Mouse (Mus musculus) adrenal gland, adult (tissue): ENCODE results near the gene Lcn9.
"Not testable (repeated sequence)": the region's sequence is repeated elsewhere in the genome, so short reads cannot be mapped to it uniquely, and the experiment has no call there.

Experiments used
- DNase-seq, 2 experiments: peaks; one replicate each; pipeline ENCODE4 v3.0.0; 2022 to 2023; ENCODE audit warnings: low spot score in 1 of 2; ENCODE audit not compliant: inconsistent age in 2 of 2

The Lcn9 gene

DNA sequence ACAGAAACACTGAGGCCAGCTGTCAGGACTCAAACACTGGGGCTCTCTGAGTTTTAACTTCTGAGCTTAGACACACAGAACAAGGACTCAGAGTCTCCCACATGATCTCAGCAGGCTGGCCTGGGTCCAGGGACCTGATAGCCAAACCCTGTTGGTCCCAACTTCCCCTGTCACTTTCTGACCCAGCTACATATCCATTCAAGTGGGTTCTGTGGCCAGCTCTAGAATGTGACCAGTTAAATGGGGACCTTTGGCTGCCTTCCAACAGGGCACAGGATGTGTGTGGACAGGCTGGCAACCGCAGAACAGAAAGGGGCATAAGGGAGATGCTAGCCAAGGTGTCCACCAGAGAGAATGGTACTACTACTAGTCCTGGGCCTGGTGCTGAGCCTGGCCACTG is at the start of gene Lcn9:
Gene Lcn9 (plus strand): TSS at position 348 of the 400 bp plus-strand sequence.
- DNase-seq: peak; percentile 15 to 38

DNA sequence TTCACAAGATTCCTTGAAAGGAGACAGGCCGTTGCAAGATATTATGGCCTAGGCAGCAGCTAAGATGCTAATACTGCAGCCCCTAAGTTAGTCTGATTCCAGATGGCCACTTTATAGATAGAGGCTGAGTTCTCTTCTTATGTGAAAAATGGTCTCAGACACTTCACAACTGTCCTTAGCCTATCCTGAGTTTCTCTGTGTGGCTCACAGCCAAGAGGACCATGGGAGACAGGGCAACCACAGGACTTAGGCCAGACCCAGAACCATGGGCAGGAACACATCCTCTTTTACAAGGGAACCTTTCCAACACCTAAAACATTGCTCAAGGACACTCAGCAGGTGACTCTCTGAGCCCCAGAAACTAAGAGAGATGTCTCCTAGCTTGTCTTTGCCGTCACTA is 49.4 kb upstream of the Lcn9 start:
- peak in 1 of 2 experiments; percentile 55 for DNase-seq

DNA sequence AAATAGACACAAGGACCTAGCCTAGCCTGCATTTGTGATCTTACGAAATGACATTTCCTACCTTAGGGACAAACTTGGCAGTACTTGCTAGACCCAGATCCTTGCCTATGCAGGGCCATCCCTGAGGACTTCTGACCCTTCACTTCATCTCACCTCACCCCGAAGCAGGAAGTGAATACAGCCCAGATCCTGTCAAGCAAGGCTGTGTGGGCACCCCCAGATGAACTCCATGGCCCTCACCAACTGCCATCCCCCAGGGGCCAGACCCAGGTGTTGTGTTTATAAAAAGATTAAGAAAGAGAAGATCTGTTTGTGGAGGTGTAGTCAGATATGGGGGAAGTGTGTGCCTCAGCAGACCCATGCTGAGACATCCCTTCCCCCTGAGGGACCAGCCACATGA is 48.3 kb upstream of the Lcn9 start:
- DNase-seq: no peak

DNA sequence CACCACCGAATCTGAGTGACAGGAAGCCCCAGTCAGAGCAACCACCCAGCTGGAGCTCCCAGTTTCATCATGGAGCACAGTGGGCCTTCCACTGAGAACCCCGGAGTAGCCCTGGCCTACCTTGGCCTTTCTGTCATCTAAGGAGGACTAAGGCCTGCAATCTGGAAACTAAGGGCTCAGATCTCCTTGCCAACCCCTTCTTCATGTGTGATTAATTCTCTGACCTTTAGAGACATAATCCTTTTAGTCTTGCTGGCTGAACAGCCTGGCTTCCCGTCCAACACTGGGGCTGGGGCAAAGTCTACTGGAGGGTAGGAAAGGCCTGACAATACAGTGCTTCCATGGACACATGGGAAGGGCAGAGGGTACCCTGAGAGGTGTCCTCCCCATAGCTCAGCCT is 47.0 kb upstream of the Lcn9 start:
- peak; percentile 45 to 78 for DNase-seq

DNA sequence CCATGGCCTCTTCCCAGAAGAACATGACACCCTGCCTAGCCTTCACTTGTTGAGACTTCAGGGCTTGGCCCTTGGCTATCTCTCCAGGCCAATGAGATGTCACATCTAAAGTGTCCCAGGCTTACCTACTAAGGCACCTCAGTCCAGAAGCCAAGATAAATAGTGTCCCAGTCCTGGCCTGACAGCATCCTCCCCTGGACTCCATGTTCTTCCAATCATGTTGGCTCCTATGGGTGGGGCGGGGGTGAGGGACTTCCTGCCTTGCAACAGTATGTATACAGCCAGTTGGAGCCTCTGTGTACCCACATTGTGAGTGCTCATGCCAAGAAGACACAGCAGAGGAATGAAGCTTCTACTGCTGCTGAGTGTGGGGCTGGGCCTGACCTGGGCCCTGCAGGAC is 46.2 kb upstream of the Lcn9 start, which contains the start of gene Lcn11:
Gene Lcn11 (plus strand): TSS at position 301 of the 400 bp plus-strand sequence.
- no peak for DNase-seq

DNA sequence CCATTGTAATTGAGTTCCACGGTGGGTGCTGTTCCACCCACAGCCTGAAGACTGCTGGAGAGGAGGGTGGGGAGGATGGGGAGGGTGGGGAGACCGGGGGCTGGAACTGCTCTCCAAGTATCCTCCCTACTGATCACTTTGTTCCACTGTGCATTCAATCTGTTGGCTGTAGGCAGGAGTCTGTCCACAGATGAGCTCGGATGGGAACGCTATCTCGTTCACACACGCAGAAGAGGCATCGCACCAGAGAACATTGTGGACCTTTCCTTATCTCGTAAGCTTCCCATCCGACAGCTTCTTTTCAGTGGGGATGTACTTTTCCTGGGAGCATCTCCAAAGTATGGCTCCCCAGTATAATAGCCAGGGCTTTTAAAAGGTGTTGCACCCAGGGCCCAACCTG is 43.9 kb upstream of the Lcn9 start:
- no peak for DNase-seq

DNA sequence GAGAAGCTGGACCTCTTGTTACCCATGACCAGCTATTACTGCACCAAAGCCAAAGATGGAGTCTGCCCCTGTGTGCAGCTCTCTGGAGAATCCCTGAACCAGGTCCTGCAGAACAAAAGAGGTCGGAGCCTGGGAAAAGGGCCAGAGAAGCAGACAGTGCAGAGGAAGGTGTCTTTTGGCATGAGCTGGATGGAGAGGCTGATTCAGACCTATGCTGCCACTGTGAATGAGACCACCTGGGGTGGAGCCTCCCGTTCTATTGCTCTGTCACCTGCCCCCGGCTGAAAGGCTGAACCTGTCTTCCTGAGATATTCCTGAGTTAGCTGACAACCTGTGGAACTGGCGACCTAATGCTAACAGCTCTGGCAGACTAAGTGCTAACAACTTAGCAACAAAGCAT is 42.0 kb upstream of the Lcn9 start:
- DNase-seq: no peak

DNA sequence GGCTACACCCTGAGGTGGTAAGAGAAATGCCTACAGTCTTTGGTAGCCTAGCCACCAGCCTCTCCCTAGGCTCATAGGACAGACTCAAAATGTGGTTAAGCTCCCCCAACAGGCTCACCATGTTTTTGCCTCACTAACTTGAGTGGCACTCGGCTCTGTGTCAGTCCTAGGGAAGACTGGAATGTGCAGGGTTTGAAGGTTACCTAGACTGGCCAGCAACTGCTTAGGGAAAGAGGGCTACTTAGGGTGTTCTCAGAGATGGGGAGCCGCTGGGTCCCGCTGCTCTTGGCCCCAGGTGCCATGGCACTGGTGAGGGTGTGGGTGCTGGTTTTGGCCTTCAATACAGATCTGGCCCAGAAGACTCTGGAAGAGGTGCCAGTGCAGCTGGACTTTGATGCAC is 41.0 kb upstream of the Lcn9 start, which contains the start of gene Gm13539:
Gene Gm13539 (plus strand): TSS at position 301 of the 400 bp plus-strand sequence.
- DNase-seq: no peak

DNA sequence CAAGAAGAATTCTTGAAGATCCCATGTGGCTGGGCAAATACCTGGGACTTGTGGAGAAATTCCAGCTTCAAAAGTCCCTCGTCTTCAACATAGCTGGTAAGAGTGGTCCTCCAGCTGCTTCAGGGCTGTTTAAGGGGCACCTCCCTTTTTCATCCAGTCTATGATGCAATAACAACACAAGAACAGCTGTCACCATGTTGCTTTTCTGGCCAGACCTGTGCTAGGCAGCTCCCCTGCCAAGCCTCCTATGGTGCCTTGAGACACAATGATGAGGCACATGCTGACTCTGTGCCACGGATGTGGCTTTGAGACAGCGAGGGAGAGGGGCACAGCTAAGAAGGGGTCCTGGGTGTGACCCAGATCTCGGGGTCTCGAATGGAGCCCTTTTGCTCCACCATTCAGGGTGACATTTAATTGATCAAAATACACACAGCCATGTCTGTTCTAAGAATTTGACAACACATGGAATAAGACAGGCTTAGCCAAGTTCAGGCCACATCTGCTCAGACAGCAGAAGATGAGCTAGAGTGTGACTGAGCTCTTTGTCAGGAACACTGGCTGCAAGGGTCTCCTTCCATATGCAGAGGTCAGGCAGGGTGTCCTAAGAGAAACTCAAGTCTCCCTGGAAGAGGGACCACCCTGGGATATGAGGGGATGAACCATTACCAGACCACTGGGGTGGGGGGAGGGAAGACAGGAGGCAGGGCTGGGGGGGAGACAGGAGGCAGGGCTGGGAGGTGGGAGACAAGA is 37.2 kb upstream of the Lcn9 start:
- no peak for DNase-seq

DNA sequence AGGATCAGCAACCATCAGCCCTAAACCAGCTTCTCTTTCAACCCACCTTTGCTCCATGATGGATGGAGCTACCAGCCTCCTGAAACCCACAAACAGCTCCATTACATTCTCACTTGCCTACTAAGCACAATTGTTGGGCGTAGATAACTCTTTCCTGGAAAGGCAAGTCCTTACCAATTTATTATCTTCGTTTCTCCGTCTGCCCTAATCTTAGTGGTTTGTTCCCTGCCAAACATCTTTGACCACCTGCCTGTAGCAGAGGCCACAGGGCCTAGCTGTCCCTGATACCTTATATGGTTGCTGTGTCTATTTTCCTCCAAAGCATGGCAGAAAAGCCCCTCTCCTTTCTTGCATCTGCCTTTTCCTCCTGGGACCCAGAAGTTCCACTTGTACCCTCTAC is 33.9 kb upstream of the Lcn9 start:
- DNase-seq: no peak

DNA sequence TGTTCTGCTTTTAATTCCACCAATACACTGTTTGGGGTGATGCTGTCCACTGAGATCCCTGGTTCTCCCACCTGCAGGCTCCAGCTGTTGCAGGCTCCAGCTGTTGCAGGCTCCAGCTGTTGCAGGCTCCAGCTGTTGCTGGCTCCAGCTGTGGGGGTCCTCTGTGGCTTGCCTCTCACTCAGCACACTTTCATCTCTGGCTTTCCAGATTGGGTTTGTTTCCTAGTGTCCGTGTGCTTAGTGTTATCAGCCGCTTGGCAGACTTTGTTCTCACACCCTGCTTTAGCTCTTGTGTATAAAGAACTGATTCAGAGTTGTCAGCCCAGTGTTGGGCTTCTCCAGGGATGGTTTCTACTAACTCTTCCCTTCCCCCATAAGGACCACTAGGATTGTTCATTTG is 25.3 kb upstream of the Lcn9 start:
- no peak for DNase-seq

DNA sequence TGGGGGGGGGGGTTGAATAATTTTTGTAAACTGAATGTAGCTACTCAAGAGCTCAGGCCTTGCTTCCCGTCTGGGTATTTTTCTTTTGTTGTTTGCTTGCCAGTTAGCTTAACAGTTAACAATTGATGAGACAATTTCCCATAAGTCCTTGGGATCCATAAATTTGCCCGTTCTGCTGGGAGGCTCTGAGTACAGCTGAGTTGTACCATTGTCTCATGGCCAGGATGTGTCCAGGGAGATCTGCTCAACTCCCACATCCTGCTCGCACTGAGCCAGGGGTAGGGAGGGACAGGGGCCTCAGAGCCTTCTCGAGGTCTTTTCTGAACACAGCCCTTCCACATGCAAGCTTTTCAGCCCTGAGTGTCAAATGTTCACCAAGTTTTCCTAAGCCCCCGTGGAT is 24.9 kb upstream of the Lcn9 start:
- DNase-seq: no peak

DNA sequence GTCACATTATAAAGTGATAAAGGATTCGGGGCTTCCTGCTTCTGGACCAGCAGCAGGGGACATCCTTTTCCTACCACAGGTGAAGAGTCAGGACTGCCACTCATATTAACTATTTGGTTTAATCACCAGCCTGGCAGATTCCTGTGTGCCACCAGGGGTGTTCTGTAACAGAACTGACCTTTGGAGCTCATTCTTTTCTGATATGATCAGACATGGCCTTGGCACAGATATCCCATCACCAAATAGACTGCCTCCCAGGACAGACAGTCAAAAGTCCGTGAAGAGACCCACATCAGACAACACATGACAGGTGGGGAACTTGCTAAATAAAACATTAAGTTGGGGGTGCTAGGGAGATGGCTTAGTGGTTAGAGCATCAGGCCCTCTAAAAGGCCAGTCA is 11.2 kb upstream of the Lcn9 start:
- DNase-seq: peak; percentile 45 to 78

DNA sequence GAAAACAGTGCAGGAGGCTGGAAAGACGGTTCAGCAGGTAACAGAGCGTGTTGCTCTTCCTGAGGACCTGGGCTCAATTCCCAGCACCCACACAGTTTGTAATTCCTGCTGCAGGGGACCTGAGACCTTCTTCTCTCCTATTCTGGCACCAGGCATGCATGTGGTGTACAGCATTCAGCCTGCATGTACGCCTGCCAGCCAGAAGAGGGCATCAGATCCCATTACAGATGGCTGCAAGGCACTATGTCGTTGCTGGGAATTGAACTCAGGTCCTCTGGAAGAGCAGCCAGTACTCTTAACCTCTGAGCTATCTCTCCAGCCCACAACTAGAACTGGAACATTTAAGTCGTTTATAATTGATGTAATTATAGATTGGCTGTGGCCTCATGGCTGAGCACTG is 9.6 kb upstream of the Lcn9 start:
- DNase-seq: no peak

DNA sequence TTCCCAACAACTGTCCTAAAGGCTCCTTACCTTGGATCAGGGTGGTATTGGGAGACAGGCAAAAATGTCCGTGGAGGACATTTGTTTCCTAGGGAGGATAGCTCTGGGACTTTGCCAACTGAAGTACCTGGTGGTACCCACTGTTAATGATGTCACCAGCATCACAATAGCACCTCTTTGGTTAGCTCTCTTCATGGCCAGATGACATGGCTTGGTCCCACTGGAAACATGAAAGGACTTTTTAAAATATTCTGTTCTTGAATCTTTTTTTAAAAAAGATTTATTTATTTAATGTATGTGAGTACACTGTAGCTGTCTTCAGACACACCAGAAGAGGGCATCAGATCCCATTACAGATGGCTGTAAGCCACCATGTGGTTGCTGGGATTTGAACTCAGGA is 7.2 kb upstream of the Lcn9 start, which contains the start of gene Glt6d1:
Gene Glt6d1 (minus strand): TSS at position 101 of the 400 bp plus-strand sequence.
- not testable (repeated sequence) for DNase-seq

DNA sequence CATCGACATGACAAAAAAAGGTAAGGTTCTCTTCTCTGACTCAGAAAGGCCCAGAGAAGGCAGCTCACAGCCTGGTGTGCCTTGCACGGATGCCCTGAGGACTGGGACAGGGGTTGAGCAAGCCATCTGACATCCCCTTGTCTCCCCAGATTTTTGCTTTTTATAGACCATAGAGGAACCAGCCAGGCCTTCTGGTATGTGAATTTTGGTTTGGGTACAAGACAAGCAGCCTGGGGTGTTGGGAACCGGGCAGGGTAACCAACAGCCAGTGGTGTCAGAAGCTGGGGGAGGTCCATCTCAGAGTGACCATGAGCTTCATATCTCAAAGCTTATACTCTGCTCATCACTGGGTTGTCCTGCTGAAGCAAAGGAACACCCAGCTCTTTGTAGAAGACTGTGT is 1.8 kb downstream of the Lcn9 start:
- no peak for DNase-seq

DNA sequence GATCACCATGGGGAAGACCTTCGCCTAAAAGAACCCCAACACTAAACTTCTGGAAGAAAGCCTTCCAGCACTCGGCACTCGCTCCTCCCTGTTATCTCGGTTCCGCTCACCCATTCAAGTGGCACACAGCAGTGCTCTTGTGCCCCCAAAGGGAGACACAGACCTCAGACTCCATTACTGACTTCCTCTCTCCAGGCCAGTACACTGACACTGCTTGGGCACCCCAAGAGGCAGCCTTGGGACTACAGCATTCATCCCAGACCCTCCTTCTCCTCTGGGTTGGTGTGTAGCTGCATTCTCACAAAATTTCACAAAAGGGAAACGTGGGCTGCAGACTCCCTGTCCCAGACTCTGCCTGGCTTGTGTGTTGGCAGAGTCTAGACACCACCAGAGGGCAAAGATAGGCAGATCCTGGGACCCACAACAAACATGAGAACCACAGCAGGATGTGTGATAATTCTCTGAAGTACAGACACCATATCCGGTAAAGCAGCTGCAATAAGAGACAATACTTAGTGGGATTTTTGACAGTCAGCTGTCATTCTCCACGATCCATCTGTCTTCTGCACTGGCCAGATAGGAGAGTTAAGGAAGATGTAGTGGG is 5.5 kb downstream of the Lcn9 start:
- no peak for DNase-seq

DNA sequence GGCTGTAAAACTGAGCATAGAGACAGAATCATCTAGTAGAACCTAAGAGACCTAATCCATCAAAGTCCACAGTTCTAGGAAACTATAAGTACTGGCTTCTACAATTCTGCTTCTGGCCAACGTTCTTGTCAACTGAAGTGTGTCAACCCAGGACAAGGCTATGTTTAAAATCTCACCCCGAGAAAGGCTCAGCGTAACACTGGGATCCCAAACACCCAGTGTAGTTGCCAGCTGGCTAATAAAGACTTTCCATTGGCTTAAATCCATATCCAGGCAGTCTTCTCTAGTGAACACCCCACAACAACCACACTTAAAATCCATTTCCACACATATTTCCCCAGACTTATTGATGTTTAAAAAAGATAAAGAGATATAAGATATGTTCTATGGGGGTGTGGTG is 7.8 kb downstream of the Lcn9 start:
- DNase-seq: no peak

DNA sequence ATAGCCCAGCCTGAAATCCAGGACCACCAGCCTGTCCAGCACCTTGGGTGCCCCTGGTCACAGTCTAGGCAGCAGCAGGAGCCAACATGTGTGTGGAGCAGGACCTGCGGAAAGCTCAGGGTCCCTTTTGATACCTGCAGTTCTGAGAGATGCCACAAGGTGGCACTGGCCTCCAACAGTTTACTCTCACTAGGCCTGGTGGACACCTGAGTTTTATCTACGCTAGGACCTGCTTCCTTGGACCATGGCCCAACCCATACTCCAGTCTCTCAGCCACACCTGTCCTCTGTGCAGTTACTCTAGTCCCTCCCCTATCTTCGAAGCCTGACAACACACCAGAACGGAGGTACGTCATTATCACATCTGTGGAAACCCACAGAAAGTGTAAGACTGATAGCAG is 13.3 kb downstream of the Lcn9 start:
- peak; percentile 74 to 93 for DNase-seq

DNA sequence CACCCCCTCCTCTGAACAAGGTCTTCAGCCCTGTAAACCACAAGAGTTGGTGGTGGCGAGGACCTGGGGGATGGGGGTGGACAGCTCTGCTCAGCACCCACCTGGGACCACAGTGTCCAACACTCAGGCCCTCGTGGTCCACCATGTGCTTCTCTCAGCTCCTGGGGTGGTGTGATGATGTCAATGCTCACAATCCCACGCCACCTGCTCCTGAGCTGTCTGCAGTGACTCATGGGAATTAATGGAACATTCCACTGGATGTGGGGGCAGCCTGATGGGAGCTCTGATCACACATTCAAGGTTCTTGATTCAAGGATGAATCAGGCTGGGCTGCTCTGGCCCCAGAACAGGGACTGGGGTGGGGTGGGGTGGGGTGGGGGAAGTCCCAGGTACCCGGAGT is 19.2 kb downstream of the Lcn9 start:
- DNase-seq: peak; percentile 70

DNA sequence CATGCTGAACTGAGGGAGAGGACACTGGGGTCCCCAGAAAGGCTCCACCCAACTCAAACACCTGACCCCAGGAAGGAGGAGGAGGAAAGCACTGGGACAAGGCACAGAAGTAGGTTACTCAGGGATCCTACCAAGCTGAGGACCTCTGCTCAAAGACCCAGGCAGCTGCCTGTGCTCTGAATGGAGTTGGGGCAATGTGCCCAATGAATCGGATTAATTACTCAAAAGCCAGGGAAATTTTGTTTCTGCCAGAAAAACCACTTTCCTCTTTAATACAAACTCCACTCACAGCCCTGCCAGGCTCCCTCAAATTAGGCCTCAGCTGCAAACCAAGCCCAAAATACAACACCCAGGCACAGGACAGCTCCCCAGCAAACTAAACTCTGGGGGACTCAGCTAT is 19.8 kb downstream of the Lcn9 start:
- no peak for DNase-seq

DNA sequence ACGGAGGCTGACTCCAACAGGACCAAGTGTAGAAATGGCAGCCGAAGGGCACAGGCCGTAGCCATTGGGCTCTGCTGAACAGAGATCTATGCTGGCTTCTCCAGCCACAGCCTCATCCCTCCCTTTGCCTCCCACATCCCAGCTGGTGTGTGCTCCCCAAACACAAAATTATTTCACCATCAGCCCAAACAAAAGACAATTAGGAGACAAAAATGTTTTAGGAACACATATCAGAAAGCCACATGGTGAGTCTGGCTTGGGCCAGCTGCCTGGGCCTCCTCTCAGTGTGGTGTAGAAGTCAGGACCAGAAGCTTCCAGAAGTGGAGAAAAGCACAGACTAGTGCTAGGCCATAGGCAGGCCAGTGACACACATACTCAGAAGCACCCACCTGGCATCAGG is 21.1 kb downstream of the Lcn9 start:
- no peak for DNase-seq

DNA sequence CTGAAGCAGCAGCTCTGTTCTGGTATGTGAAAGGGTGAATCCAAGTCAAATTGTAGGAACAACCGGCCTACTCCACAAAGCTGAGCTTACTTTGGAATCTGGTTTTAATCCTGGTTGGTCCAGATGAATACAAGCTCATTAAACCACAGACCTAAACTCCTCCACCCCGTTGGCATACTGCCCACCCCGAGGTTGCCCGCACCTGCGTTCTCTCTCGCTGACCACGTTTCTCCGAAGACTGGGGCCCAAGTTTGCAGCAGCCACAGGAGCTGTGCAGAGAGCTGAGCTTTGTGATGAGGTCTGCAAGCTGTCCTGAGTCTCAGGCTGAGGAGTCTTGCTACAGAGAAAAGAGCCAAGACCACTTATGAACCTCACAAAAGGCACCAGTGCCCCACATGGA is 23.6 kb downstream of the Lcn9 start:
- DNase-seq: no peak
